Mouse (Mus musculus): ENCODE results near the gene 4930432K21Rik. TPM values are rescaled to one million over a fixed set of nuclear protein-coding genes. Genes with fewer than 3 reads are reported as not detected.

4930432K21Rik gene
- polyA plus RNA-seq, 1 experiment: 0.22 TPM

GRCm38 (mm10) chr8:84188671-84189070 is 40.8 kb downstream of the 4930432K21Rik start:
- DNase-seq (ENCODE audit: low read depth, low spot score): no peak
- WGBS: 79% methylated on average over 10 of the region's 10 CpGs

GRCm38 (mm10) chr8:84189603-84190002 is 41.8 kb downstream of the 4930432K21Rik start:
- DNase-seq (ENCODE audit: low read depth, low spot score): no peak
- 59% methylated on average over 4 of the region's 4 CpGs for WGBS

GRCm38 (mm10) chr8:84190191-84190867 is 42.5 kb downstream of the 4930432K21Rik start:
- no peak for DNase-seq (ENCODE audit: low read depth, low spot score)
- 94% methylated on average over 7 of the region's 7 CpGs for WGBS

GRCm38 (mm10) chr8:84192023-84192422 is 44.2 kb downstream of the 4930432K21Rik start:
- 2% methylated on average over 13 of the region's 13 CpGs for WGBS
- DNase-seq (ENCODE audit: low read depth, low spot score): no peak

GRCm38 (mm10) chr8:84192555-84192954 is 44.7 kb downstream of the 4930432K21Rik start:
- WGBS: 1% methylated on average over 33 of the region's 33 CpGs
- no peak for DNase-seq (ENCODE audit: low read depth, low spot score)

GRCm38 (mm10) chr8:84193161-84193560 is 45.3 kb downstream of the 4930432K21Rik start:
- DNase-seq (ENCODE audit: low read depth, low spot score): no peak
- 61% methylated on average over 4 of the region's 4 CpGs for WGBS

- WGBS: 88% methylated on average over 5 of the region's 5 CpGs
- DNase-seq (ENCODE audit: low read depth, low spot score): no peak
Observed at GRCm38 (mm10) chr8:84193566-84193965, 45.7 kb downstream of the 4930432K21Rik start.

- no peak for DNase-seq (ENCODE audit: low read depth, low spot score)
- WGBS: 63% methylated on average over 3 of the region's 3 CpGs
Observed at GRCm38 (mm10) chr8:84194224-84194743, 46.5 kb downstream of the 4930432K21Rik start.

GRCm38 (mm10) chr8:84197141-84197921 is 49.5 kb downstream of the 4930432K21Rik start:
- 5% methylated on average over 43 of the region's 43 CpGs for WGBS

GRCm38 (mm10) chr8:84197922-84198774 is 50.3 kb downstream of the 4930432K21Rik start:
- WGBS: 2% methylated on average over 30 of the region's 30 CpGs
- no peak for DNase-seq (ENCODE audit: low read depth, low spot score)

More at GRCm38 (mm10) chr8:84197141-84197921, 49.5 kb downstream of the 4930432K21Rik start:
- no peak for DNase-seq (ENCODE audit: low read depth, low spot score)

GRCm38 (mm10) chr8:84198871-84199270 is 51.0 kb downstream of the 4930432K21Rik start:
- 49% methylated on average over 4 of the region's 4 CpGs for WGBS

GRCm38 (mm10) chr8:84199348-84200125 is 51.7 kb downstream of the 4930432K21Rik start:
- WGBS: 58% methylated on average over 11 of the region's 11 CpGs
- no peak for DNase-seq (ENCODE audit: low read depth, low spot score)

More at GRCm38 (mm10) chr8:84198871-84199270, 51.0 kb downstream of the 4930432K21Rik start:
- DNase-seq (ENCODE audit: low read depth, low spot score): no peak

GRCm38 (mm10) chr8:84200126-84200555 is 52.3 kb downstream of the 4930432K21Rik start:
- WGBS: 44% methylated on average over 8 of the region's 8 CpGs
- no peak for DNase-seq (ENCODE audit: low read depth, low spot score)

- WGBS: 2% methylated on average over 70 of the region's 70 CpGs
- no peak for DNase-seq (ENCODE audit: low read depth, low spot score)
Observed at GRCm38 (mm10) chr8:84200652-84201544, 53.1 kb downstream of the 4930432K21Rik start.

GRCm38 (mm10) chr8:84201545-84202245 is 53.9 kb downstream of the 4930432K21Rik start:
- WGBS: 22% methylated on average over 15 of the region's 15 CpGs
- no peak for DNase-seq (ENCODE audit: low read depth, low spot score)

- 8% methylated on average over 9 of the region's 9 CpGs for WGBS
- DNase-seq (ENCODE audit: low read depth, low spot score): no peak
Observed at GRCm38 (mm10) chr8:84202466-84202865, 54.6 kb downstream of the 4930432K21Rik start.
